Mouse (Mus musculus) layer of hippocampus, adult 9-10 months (tissue): ENCODE data around the gene Fam171b.

Experiments
- DNase-seq: peaks from one replicate; pipeline ENCODE4 v3.0.0; 2022; ENCODE audit warnings: low spot score

Fam171b gene

DNA sequence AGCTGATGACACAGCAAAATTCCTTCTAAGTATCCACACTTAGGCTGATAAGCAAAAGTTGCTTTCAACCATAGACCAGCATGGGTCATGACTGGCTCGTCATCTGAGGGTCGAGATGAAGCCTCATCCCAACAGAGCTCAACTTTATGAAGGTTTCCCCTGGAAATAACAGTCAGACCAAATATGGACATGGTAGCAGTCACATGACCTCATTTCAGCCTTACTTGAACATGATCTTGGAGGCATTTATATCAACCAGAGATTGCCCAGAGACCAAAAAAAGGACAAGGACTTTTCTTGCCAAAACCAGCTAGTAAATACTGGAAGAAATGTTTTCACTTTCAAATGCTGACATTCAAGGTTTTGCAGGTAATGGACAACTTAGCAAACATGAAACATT is 81.3 kb downstream of the Fam171b start:
- no peak for DNase-seq

DNA sequence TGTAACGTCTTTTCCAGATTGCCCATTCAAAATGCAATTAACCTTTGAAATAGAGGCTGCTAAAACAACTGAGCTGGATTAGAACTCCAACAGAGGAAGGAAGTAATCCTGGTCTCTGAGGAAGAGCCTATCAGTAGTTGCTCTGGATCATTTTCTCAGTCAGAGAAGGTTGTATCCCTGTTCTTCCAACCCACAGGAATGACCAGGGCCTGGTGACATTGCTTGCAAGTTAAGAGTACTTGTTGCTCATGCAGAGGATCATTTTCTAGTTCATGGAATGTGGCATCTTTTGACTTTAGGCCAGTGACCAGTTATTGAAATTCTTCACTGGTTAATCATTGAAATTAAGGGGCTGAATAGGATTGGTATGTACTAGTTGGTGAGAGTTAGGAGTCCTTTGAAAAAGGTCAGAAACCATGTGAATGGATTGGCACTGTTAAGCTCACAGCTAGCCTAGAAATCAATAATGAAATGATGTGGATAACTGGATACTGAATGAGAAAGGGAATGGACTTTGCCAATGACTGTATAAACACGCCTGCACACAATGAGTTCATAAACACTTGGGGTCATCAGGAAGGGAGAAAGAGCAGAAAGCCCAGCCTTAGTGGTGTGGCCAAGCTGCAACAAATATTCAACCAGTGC is 89.6 kb downstream of the Fam171b start:
- DNase-seq, result no peak

DNA sequence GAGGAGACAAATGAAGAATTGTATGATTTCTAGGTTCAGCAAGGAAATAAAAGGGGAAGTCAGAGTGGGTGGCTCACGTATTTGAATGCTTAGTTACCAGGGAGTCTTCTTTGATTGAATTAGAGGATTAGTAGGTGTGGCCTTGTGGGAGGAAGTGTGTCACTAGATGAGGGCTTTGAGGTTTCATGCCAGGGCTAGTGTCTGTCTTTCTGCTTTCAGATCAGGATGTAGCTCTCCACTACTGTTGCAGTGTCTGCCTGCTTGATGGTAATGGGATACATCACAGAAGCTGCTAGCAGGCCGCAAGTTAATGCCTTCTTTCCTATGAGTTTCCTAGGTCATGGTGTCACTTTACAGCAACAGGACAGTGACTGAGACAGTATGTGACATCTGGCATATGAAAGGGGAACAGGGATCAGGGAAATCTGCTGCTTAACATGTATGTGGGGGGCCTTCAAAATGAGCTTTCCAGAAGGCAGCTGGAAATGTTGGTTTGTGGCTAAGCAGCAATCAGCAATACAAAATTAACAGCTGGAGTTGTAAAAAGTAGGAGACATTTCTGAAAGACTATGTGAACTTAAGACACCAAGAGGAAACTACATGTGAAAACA is 117.1 kb downstream of the Fam171b start:
- no peak for DNase-seq
